Mouse (Mus musculus): ENCODE measurements around the gene Fam222a. TPM values are rescaled to one million over a fixed set of nuclear protein-coding genes. Genes with fewer than 3 reads are reported as not detected.

Fam222a gene
- polyA plus RNA-seq, 1 experiment: 8.0 TPM

DNA sequence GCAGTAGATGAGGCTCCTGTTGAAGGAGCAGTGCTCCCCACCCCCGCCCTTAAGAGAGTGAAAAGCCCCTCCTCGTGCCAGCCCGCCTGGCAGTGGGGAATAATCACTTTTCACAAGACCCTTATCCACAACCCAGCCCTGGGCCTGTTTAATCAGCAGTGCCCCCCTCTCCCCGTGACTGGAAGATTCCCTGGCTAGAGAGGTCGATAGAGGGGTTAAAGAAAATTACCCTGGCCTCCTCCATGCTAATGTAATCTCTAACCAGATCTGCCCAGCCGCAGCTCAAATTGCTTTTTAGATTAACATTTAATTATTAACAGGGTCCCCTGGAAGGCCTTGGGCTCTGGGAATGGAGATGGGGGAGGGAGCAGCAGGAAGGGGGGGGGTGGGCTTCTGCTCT lies 21.2 kb downstream of the Fam222a start:
- DNase-seq: no peak
- Histone ChIP-seq H3K4me3 (replicated peaks; ENCODE audit: extremely low read depth, low read depth, low read length) (no peak overlapping the region), H3K4me1 (ENCODE audit: control insufficient read depth, insufficient read depth, low read length) (peaks cover 10% of the 10 kb centered on the region)
- 68% methylated on average over 6 of the region's 6 CpGs for WGBS
- TF ChIP-seq CTCF (IDR thresholded peaks at IDR 0.05; ENCODE audit: insufficient read depth, low read length) (no peak), POLR2A (IDR thresholded peaks at IDR 0.05; ENCODE audit: borderline replicate concordance, extremely low read depth, low read depth, low read length) (no peak)

DNA sequence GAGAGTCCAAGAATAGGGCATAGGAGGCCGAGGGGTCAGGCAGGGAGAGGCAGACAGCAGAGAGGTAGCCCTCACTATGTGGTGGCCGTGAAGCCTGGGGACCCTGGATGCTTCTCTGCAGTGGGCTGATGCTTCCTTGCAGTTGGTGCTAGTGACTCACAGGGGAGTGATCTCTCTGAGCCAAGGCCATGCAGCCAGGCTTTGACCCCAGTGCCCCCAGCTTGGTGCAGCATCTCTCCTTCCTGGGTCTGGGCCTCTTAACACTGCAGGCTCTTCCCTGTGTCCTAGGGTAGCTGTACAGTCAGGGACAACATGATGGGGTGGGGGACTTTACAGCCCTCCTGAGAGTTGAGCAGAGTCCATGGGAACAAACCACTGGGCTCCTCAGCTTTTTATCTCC lies 21.6 kb downstream of the Fam222a start:
- no peak for DNase-seq
- WGBS: 78% methylated on average over 2 of the region's 2 CpGs
- Histone ChIP-seq H3K4me1 (ENCODE audit: control insufficient read depth, insufficient read depth, low read length) (peaks cover 14% of the 10 kb centered on the region), H3K4me3 (replicated peaks; ENCODE audit: extremely low read depth, low read depth, low read length) (no peak overlapping the region)
- TF ChIP-seq CTCF (IDR thresholded peaks at IDR 0.05; ENCODE audit: insufficient read depth, low read length): no peak
- TF ChIP-seq POLR2A (IDR thresholded peaks at IDR 0.05; ENCODE audit: borderline replicate concordance, extremely low read depth, low read depth, low read length): no peak

DNA sequence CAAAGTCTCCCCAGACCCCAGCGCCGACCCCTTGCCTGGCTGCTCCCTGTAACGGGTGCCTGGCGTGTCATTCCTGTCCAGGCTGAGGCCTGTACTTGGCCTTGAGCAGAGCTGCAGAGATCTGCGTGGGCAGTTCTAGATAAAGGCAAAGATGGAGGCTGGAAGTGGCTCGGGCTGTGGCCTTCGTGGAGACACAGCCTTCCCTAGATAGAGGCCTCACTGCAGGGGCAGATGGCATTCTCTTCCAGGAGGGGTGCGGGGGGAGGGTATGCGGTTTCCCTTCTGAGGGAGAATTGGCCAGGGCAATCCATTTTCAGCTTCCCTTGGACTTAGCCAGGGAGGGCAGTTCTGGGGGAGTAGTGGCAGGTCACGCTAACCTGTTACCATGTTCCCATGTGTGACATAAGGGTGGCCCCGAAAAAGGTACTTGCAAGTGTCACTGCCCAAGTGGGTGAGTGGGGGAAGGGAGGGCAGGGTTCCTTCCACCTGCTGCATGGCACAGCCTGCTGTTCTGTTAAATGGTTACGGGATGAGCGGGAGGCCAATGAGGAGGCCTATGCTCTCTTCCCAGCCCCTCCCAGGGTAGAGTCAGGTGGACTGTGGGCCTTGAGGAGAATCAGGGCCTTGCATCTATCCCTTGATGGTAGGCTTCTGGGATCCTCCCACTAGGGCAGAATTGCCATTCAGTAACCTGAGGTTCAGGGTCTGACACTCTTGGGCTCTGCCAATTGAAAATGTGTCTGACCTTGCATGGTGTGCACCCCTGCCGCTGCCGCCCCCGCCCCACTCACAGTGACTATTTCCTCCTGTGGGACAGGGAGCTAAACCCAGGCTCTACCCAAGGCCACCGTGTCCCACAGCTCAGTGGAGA lies 22.5 kb downstream of the Fam222a start:
- H3K4me1 ChIP-seq (ENCODE audit: control insufficient read depth, insufficient read depth, low read length): peaks cover 21% of the 10 kb centered on the region
- no peak overlapping the region for H3K4me3 ChIP-seq (replicated peaks; ENCODE audit: extremely low read depth, low read depth, low read length)
- WGBS: 83% methylated on average over 17 of the region's 17 CpGs
- TF ChIP-seq CTCF (IDR thresholded peaks at IDR 0.05; ENCODE audit: insufficient read depth, low read length): no peak
- no peak for TF ChIP-seq POLR2A (IDR thresholded peaks at IDR 0.05; ENCODE audit: borderline replicate concordance, extremely low read depth, low read depth, low read length)
- no peak for DNase-seq

DNA sequence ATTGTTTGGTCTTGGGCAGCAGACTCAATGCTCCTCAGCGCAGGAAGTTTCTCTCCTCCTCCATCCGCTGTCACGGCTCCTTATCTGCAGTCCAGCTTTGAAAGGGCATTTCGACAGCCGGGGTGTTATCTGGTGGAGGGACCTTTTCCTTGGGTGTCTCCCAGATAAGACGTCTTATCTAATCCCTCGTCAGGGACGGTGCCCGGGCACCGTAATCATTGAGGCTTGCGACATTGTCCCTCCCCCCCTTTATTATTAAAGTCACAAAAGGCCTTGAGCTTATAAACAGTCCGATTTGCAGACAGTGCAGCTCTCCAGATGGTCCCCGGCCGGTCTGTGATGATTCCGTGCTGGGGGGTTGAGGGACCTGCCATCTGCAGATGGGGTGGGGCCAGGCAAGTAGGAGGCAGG lies 23.3 kb downstream of the Fam222a start:
- TF ChIP-seq POLR2A (IDR thresholded peaks at IDR 0.05; ENCODE audit: borderline replicate concordance, extremely low read depth, low read depth, low read length): no peak
- TF ChIP-seq CTCF (IDR thresholded peaks at IDR 0.05; ENCODE audit: insufficient read depth, low read length): no peak
- no peak for DNase-seq
- 23% methylated on average over 15 of the region's 15 CpGs for whole genome bisulfite sequencing
- no peak overlapping the region for H3K4me3 ChIP-seq (replicated peaks; ENCODE audit: extremely low read depth, low read depth, low read length)
- H3K4me1 ChIP-seq (ENCODE audit: control insufficient read depth, insufficient read depth, low read length): peaks cover 21% of the 10 kb centered on the region

DNA sequence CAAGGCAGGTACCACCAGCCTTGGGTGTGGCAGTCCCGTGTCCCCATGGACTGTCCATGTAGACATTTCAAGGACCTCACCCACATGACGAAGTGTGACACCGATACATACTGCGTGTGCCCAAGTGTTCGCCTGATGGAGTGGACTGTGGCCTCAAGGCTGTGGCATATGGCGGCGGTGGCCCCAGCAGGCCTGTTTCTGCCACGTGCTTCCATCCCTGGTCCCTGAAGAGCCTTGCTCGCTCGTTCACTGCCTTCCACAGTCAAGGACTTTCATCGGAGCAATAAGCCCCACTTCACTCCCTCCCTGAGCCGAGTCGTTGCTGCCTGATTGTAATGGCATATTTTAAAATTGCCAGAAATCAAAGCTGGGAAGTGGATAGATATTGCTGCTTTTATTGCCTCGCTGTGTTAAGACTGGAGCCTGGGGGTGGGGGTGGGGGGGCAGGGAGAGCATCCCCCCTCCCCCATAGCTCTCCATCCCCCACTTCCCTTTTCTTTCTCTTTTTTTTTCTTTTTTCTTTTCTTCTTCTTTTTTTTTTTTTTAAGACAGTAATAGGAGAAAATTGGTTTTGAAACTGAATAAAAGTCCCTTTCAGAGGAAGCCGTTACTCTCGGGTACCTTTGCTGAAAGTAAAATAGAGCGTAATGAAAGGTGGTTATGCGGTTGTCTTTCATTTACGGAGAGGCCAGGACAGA lies 24.8 kb downstream of the Fam222a start:
- no peak for TF ChIP-seq CTCF (IDR thresholded peaks at IDR 0.05; ENCODE audit: insufficient read depth, low read length)
- DNase-seq: no peak
- H3K4me1 ChIP-seq (ENCODE audit: control insufficient read depth, insufficient read depth, low read length): peaks cover 30% of the 10 kb centered on the region
- H3K4me3 ChIP-seq (replicated peaks; ENCODE audit: extremely low read depth, low read depth, low read length): no peak overlapping the region
- 72% methylated on average over 19 of the region's 19 CpGs for WGBS

DNA sequence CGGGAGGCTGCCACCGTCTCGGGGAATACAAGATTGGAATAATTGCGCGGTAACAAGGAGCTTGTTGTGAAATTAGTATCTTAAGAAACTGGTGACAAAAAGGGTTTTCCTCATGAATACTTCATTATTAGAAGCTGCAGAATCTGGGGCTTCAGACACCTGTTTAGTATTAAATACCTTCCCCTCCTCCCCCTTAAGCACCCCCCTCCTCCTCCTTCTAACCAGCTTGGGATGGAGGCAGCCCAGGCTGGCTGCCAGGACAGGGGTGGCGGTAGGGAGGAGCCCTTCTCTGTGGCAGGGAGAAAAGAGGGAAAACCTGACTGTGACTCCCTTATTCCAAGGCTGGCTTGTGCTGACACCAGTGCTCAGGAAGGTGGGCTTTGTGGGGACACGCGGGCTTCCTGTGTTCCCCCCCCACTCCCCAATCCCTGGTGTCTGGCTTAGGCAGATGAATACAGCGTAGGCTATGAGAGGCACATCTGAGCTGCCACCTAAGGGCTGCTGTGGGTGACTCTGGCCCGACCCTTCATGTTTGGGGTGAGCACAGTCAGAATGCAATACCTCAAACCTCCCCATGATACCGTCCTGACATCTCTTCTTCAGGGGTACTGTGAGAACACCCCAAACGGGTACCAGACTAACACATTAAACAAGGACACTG lies 25.5 kb downstream of the Fam222a start:
- Histone ChIP-seq H3K4me3 (replicated peaks; ENCODE audit: extremely low read depth, low read depth, low read length) (no peak overlapping the region), H3K4me1 (ENCODE audit: control insufficient read depth, insufficient read depth, low read length) (peaks cover 32% of the 10 kb centered on the region)
- no peak for DNase-seq
- TF ChIP-seq POLR2A (IDR thresholded peaks at IDR 0.05; ENCODE audit: borderline replicate concordance, extremely low read depth, low read depth, low read length) (no peak), CTCF (IDR thresholded peaks at IDR 0.05; ENCODE audit: insufficient read depth, low read length) (no peak)
- 62% methylated on average over 12 of the region's 12 CpGs for WGBS

DNA sequence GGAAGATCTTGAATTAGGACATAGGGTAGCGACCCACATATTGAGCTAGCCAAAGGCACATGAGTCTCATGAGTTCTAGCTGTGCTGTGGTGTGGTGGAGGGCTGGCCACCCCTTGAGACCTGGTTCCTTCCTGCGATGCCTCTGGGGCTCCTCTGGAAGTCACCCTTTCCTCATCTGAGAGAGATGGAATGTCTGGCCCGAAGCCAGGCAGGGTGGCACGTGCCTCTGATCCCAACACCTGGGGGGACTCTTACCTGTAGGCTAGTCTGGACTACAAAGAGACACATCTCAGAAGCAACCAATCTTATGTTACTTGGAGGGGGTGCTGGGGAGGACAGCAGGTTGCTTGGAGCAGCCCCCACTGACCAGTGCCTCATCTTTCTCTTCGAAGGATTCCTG lies 26.1 kb downstream of the Fam222a start:
- Histone ChIP-seq H3K4me1 (ENCODE audit: control insufficient read depth, insufficient read depth, low read length) (peaks cover 32% of the 10 kb centered on the region), H3K4me3 (replicated peaks; ENCODE audit: extremely low read depth, low read depth, low read length) (no peak overlapping the region)
- TF ChIP-seq CTCF (IDR thresholded peaks at IDR 0.05; ENCODE audit: insufficient read depth, low read length): no peak
- no peak for TF ChIP-seq POLR2A (IDR thresholded peaks at IDR 0.05; ENCODE audit: borderline replicate concordance, extremely low read depth, low read depth, low read length)
- DNase-seq: no peak
- 49% methylated on average over 5 of the region's 5 CpGs for WGBS

DNA sequence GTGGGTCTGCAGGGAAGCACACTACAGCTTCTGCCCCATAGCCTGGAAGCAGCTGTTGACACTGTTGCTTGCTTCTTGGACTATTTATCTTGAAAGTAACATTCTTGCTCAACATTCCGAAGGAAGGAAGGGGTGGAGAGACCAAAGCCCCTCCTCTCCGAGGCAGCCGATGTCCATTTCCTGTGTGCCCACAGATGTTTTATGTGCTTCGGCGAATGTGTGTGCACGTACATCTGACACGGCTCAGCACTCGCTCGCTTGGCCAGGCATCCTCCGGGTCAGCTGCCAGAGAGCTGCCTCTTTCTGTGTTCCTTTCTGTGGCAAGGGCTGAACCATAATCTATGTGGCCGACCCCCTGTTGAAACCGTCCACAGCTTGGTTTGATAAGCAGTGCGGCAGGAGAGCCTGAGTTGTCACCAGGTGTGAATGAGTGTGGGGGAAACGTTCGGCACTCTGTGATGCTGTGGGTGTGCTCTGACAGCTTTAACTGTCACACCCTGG lies 27.0 kb downstream of the Fam222a start:
- 18% methylated on average over 15 of the region's 15 CpGs for WGBS
- TF ChIP-seq POLR2A (IDR thresholded peaks at IDR 0.05; ENCODE audit: borderline replicate concordance, extremely low read depth, low read depth, low read length) (peak; percentile 34; the same call in 1 of the 2 replicates), CTCF (IDR thresholded peaks at IDR 0.05; ENCODE audit: insufficient read depth, low read length) (no peak)
- DNase-seq: no peak
- H3K4me3 ChIP-seq (replicated peaks; ENCODE audit: extremely low read depth, low read depth, low read length): peak overlapping the region; percentile 34
- peaks cover 32% of the 10 kb centered on the region for H3K4me1 ChIP-seq (ENCODE audit: control insufficient read depth, insufficient read depth, low read length)

DNA sequence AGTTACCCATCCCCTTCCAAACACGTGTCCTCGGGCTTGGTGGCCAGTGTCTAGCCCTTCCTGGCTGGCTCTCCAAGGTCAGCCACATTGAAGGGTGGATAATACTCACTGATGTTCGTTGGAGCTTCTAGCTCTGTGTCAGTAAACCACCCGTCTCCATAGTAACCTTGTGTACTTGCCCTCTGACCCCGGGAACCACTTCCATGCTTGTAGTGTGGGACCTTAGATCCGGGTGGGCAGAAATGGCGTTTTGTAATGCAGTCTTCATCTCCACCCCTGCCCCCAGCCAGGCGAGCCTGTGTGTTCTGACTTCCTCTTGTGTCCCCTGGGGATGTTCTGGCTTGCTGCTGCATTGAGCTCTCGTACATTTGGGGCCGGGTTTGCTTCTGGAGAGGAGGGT lies 28.8 kb downstream of the Fam222a start:
- WGBS: 20% methylated on average over 10 of the region's 10 CpGs
- Histone ChIP-seq H3K4me3 (replicated peaks; ENCODE audit: extremely low read depth, low read depth, low read length) (no peak overlapping the region), H3K4me1 (ENCODE audit: control insufficient read depth, insufficient read depth, low read length) (peaks cover 27% of the 10 kb centered on the region)
- no peak for TF ChIP-seq CTCF (IDR thresholded peaks at IDR 0.05; ENCODE audit: insufficient read depth, low read length)
- TF ChIP-seq POLR2A (IDR thresholded peaks at IDR 0.05; ENCODE audit: borderline replicate concordance, extremely low read depth, low read depth, low read length): no peak
- no peak for DNase-seq
